Mouse (Mus musculus) T-helper 17 cell (primary cell): ENCODE measurements around the gene Vps41.

Experiments used
- in situ Hi-C, 2 experiments: fragments of 300-600 bp; cut with MboI, MseI; formaldehyde crosslinking; loops; 1 replicate in 1 of 2; 2 replicates in 1 of 2; pipeline ENCODE4 v1.15.1; 2025; ENCODE audit warnings: high pct_unique_total_duplicates in 2 of 2

Gene Vps41

GRCm38 (mm10) chr13:18717185-18717584, at the start of gene Vps41:
Vps41 (plus strand) TSS chr13:18717286.
- in situ Hi-C loops, result no loop called here

- in situ Hi-C loops, result no loop called here
These were observed 18.5 kb upstream of the Vps41 start for GRCm38 (mm10) chr13:18698518-18699065.

DNA sequence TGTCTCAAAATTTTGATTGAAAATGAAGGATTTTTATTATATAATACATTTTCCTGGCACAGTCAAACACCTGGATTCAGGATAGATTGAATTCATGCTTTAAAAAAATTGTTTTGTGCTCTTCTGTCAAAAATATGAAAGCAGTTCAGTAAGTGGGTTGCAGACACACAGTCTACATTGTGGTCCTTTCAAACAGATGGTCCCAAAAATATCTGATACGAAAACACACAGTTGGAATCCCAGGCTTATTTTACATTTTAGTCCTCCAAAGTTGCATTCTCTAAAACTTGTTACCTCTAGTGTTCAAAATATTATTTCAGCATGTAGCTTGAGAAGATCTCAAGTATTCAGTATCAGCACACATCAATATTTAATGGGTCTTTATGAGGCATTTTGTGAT, 5.4 kb upstream of the Vps41 start:
- in situ Hi-C loops, result no loop called here

- in situ Hi-C loops, result no loop called here
These were observed 379 bp upstream of the Vps41 start for GRCm38 (mm10) chr13:18716707-18717106.

DNA sequence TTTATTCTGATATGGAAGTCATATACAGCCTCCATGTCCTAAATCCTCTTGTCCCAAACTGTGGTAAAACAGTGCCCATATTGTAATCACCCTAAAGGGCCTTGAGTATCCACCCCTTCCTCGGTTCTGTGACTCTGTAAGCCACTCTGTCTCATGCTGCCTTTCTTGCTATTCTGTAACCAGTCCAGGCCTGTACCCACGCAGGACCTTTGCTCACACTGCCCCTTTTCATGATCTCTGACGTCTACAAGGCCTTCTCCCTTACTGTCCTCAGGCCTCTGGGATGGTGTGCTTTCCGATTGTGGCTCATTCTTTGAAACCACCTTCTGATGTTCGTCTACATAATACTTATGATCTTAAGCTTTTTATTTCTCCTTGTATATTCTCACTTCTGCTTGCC, 1.4 kb downstream of the Vps41 start:
- in situ Hi-C loops, result no loop called here

- in situ Hi-C loops, result no loop called here
These were observed 13.6 kb downstream of the Vps41 start for GRCm38 (mm10) chr13:18730666-18731065.

DNA sequence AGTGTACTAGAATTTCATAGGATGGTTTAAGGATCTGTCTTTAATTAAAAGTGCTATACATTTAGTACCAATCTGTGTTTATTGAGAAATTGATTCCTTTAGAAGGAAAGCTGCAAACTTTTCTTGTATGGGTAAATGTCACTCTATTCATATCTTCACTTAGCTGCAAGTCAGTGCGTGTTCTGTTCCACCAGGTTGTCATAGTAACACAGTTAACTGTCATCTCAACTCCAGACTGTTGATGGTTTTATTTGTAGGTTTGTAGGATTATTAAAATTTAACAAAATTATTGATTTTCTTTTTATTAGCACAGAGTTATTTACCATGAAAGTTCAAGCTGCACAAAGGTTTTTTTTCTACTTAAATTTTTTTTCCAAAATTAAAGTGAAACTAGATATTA, 19.5 kb downstream of the Vps41 start:
- in situ Hi-C loops, result no loop called here

DNA sequence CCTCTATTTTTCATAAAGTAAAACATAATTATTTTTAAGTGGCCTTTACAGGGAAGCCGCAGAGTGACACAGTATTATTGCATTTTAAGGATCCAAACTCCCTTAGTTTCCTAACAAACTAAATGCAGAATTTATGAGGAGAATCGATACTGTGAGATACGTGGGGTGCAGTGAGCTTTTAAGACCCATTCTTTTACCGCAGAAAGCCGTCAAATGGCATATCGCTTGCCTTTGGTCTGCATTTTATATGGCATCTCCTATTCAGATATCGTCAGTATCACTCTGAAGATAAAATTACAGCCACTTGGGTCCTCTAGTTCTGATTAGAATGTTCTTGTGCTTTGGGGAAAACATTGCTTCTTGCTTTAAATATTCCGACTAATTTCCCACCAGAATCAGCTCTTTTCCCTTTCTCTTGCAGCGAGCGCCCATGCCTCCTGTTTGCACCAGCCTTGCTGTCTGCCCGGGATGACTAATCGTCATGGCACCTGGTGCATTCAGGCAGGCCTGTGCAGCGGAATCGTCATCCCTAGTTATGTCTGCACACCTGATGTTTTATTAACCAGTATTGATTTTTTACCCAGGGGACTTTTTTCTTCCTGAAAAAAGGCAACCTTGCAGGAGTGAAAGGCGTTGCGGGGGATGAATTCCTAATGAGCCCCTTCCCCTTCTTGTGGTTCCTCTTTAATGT, 26.6 kb downstream of the Vps41 start:
- in situ Hi-C loops, result no loop called here

GRCm38 (mm10) chr13:18744266-18744652, 27.2 kb downstream of the Vps41 start:
- in situ Hi-C loops, result no loop called here

DNA sequence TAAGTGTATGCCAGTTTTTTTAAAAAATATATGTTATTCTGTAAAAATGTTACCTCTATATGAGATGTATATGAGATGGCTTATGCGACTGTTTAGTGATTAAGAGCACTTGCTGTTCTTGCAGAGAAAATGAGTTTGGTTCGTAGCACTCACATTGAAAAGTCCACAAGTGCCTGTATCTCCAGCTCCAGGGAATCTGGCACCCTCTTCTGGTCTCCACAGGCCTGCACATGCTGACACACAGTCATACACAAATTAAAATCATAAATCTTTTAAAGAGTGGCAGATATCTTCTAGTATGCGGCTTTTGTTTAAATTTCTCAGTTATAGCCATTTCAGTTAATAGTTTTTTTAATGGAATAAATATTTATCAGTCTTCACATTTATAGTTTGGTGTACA, 40.9 kb downstream of the Vps41 start:
- in situ Hi-C loops, result no loop called here

- in situ Hi-C loops, result no loop called here
These were observed 42.4 kb downstream of the Vps41 start for GRCm38 (mm10) chr13:18759361-18760056.

DNA sequence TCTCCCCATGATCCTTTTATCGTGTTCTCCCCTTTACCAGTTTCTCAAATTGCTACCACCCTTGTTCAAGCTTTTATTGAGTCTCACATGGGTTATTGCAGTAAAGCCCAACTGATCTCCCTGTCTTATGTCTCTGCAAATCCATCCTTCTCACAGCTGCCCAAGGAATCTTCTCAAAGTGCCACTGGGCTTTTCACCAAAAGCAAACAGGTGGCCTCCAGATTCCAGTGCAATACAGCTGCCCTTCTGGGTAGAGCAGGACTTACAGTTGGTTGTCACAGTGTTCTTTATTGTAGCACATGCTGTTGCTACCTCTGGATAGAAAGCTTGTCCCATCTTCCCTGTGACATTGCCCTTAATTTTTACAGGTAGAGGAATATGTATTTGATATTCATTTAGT, 44.4 kb downstream of the Vps41 start:
- in situ Hi-C loops, result no loop called here

GRCm38 (mm10) chr13:18767893-18768292, 50.8 kb downstream of the Vps41 start:
- in situ Hi-C loops, result no loop called here

DNA sequence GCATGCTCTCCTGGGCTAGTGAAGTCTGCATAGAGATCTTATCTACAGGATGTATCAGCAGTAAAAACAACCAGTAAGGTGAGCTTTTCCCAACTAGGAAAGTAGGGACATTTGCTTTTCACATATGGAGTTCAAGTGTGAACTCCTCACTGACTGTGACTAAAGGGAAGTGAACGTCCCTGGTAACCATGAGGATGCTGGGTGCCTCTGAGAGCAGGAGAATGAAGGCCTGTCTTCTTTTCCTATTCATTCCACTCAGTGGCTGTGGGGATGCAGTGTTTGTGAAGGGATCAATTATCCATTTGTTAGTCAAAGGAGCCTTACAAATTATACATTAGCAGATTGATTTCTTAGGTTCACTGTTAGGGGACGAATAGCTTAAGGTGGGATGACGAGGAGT, 51.4 kb downstream of the Vps41 start:
- in situ Hi-C loops, result no loop called here

DNA sequence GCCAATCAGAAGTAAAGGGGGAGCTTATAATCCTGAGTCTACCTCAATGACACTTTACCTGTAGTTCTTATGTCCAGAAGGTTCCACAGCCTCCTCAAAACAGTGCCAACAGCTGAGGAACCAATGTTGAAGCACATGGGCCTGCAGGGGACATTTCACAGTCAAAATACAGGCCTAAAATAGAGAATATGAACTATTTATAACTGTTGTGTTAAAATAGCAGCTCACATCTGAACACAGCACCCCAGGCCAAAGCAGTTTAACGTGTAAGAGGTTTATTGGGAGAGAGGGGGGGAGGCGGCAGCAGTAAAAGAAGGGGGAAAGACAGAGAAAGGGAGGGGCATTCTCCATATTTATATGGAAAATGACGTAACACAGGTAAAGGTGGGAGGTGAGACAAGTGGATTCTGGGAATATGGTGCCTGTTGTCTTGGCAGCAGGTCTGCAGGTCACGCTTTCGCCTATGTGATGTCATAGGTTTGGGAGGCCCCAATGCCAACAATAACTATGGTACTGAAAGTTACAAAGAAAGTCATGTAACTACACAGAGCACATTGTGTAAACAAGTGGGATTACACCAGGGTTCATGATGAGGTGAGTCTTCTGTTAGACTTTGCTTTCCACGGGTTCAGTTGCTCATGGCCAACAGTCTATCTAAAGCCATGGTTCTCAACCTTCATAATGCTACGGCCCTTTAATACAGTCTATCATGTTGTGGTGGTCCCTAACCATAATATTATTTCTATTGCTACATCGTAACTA, 56.5 kb downstream of the Vps41 start:
- in situ Hi-C loops, result no loop called here

- in situ Hi-C loops, result no loop called here
These were observed 64.2 kb downstream of the Vps41 start for GRCm38 (mm10) chr13:18781250-18781649.

GRCm38 (mm10) chr13:18785702-18786101, 68.6 kb downstream of the Vps41 start:
- in situ Hi-C loops, result no loop called here

GRCm38 (mm10) chr13:18788040-18788439, 71.0 kb downstream of the Vps41 start:
- in situ Hi-C loops, result no loop called here

- in situ Hi-C loops, result no loop called here
These were observed 71.6 kb downstream of the Vps41 start for GRCm38 (mm10) chr13:18788689-18789088.

DNA sequence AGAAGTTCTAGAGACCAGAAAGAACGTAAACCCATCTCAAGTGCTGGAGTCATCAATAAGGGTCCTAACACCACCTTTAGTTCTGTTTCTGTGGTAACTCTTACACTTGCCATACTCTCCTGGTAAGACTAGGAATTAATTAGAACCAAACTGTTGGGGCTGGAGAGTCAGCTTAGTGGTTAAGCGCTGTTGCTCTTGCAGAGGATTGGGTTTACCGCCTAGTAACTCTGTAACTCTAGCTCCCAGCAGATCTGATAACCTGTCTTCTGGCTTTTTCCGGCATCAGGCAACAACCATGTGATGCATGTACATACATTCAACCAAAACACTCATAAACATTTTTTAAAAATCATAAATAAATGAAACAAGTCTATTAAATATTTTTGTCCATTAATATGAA, 72.6 kb downstream of the Vps41 start:
- in situ Hi-C loops, result no loop called here

GRCm38 (mm10) chr13:18790086-18790485, 73.0 kb downstream of the Vps41 start:
- in situ Hi-C loops, result no loop called here

- in situ Hi-C loops, result no loop called here
These were observed 74.2 kb downstream of the Vps41 start for GRCm38 (mm10) chr13:18791314-18791713.
